8 mouse cellular contexts compared by ENCODE assay signal in the genomic region with DNA sequence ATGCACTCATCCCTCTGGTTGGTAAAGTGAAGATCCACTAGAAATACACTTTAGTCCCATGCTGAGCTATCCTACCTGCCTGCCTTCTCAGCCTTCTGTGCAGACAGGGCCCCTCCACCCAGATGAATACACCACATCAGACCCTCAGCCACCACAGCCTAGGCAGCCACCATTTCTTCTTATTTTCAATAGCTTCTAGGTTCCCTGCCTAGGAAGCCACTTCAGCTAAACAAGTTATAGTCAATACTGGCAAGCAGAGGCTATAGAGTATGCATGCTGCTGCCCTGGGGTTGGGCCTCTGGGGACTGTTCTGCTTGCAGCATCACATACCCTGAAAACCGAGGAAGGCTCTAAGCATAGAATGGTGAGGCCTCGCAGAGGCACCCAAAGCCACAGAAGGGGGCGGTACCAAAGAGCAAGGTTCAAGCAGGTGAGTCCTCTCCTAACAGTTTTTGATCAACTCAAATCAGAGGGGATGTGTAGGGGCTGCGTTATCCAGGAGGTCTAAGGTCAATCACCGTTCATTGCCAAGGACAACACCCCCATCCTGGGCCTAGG. TPM values are rescaled to one million over a fixed set of nuclear protein-coding genes. Genes with fewer than 3 reads are reported as not detected.
A peak's percentile ranks its signal among the peaks of the same experiment; 100 is the strongest.
DNase-seq lines count a peak whose midpoint lies in the region; ATAC-seq and TF ChIP-seq lines count a peak whose summit lies in the region.

A gene (plus strand): TSS at position 341 of the 558 bp plus-strand sequence.

- H3K4me3 ChIP-seq in liver, embryonic 12.5 days: peak within 1 kb of the TSS; percentile 87
- H3K4me3 ChIP-seq in olfactory bulb, adult 2 months (ENCODE audit: insufficient read depth, low read depth, low read length): peak within 1 kb of the TSS; percentile 98

- 8% methylated on average over 5 of the region's 5 CpGs for WGBS in liver, embryonic 12.5 days (ENCODE audit: insufficient replicate concordance)
- 9% methylated on average over 5 of the region's 5 CpGs for WGBS in olfactory bulb, adult 2 months

- H3K4me1 ChIP-seq in liver, embryonic 12.5 days: peaks cover 34% of the 10 kb centered on the region
- H3K4me1 ChIP-seq in olfactory bulb, adult 2 months (ENCODE audit: control insufficient read depth, insufficient read depth, low read length): peaks cover 17% of the 10 kb centered on the region

- H3K27ac ChIP-seq in liver, embryonic 12.5 days: peak within 1 kb of the TSS; percentile 85
- H3K27ac ChIP-seq in olfactory bulb, adult 2 months (ENCODE audit: insufficient read depth, low read depth, low read length): peak within 1 kb of the TSS; percentile 95

- no peak for TF ChIP-seq CTCF in olfactory bulb, adult 2 months (IDR thresholded peaks at IDR 0.05; ENCODE audit: insufficient read depth, low read depth, low read length)

- peak within 1 kb of the TSS; percentile 98 for H3K4me2 ChIP-seq in liver, embryonic 12.5 days

- peak within 1 kb of the TSS; percentile 87 for H3K9ac ChIP-seq in liver, embryonic 12.5 days

- no peaks in the 10 kb centered on the region for H3K27me3 ChIP-seq in liver, embryonic 12.5 days (replicated peaks)

- H3K36me3 ChIP-seq in liver, embryonic 12.5 days: peaks cover 39% of the 10 kb centered on the region

- no peak for TF ChIP-seq POLR2A in olfactory bulb, adult 2 months (IDR thresholded peaks at IDR 0.05; ENCODE audit: insufficient read depth, low read depth, low read length)

- ATAC-seq in liver, embryonic 12.5 days: peak; percentile 42; the same call in 1 of the 2 replicates

- H3K9me3 ChIP-seq in liver, embryonic 12.5 days (replicated peaks): no peaks in the 10 kb centered on the region

- DNase-seq in spleen, postnatal 10 days (ENCODE audit: low spot score in 2 of 2): peak; percentile 18 to 54
- DNase-seq in spleen, adult 18-20 months: no peak
- peak; percentile 37 to 39 for DNase-seq in cerebellum, postnatal 25 days
- DNase-seq in heart, adult 18-20 months: no peak
- peak; percentile 48 for DNase-seq in kidney, adult 9 months
- no peak for DNase-seq in frontal cortex, postnatal 25 days (ENCODE audit: low spot score in 2 of 2)

RNA-seq across cellular contexts. Expression of the gene that starts here (rescaled TPM):
- total RNA-seq in heart, adult 18-20 months (2021): 10 to 100 TPM; 35.9 to 37.7 TPM
- polyA plus RNA-seq in liver, embryonic 12.5 days (2016; fragmentation: Nextera tagmentation; extraction: Ambion mirVana): 45.6 and 48.2 TPM in 2 replicates
- polyA plus RNA-seq in olfactory bulb, adult 2 months (2012; ENCODE audit: insufficient read depth, insufficient read length, low replicate concordance, missing spikeins): not detected in 2 replicates

Comparison
In these comparisons a context has a peak if more than half of its experiments do, and no peak if none do; other contexts are left out.
1. DNase-seq: peak in spleen, postnatal 10 days (2 of 2), cerebellum, postnatal 25 days (2 of 2) and kidney, adult 9 months (single experiment); none in spleen, adult 18-20 months (0 of 2), heart, adult 18-20 months (0 of 2) and frontal cortex, postnatal 25 days (0 of 2).